Mouse (Mus musculus): ENCODE measurements around the gene A630023A22Rik.

DNA sequence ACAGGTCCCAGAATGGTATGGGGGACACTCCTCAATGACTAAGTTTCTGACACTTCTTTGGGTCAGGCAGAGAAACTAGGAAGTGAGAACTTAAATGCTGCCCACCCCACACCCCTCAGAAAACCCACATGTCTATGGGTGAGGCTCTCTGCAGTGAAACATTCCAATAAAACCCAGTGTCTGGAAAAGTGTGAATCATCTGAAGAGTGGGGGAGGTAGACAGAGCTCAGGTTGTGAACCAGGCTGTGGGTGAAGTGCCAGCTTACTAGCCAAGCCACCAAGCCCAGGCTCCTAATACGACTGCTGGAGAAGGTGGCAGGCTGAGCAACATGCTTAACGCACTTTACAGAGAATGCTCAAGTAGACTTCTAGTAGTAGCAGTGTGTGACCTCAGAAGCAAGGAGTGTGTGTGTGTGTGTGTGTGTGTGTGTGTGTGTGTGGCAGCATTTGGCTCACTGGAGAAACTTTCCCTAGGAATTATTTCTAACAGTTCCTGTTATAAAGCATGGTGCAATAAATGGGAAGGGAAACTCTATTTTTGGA, 14.6 kb downstream of the A630023A22Rik start:
- TF ChIP-seq CTCF (IDR thresholded peaks at IDR 0.05; ENCODE audit: borderline replicate concordance, insufficient read depth, low read depth, low read length) (no peak), POLR2A (IDR thresholded peaks at IDR 0.05; ENCODE audit: borderline replicate concordance, insufficient read depth, low read length) (no peak)
